Mouse (Mus musculus) C2C12 (cell line): ENCODE measurements around the gene Galnt17. TPM values are rescaled to one million over a fixed set of nuclear protein-coding genes. Genes with fewer than 3 reads are reported as not detected.

ENCODE experiments used
- H3K27me3 ChIP-seq: one replicate; pipeline ENCODE4 v1.6.1; 2011; ENCODE audit not compliant: control insufficient read depth, insufficient read depth, insufficient read length
- H3K36me3 ChIP-seq: one replicate; pipeline ENCODE4 v1.6.1; 2011; ENCODE audit not compliant: control insufficient read depth, insufficient read depth
- H3K4me3 ChIP-seq: one replicate; pipeline ENCODE4 v1.5.1; 2011; ENCODE audit warnings: mild to moderate bottlenecking, control low read depth; ENCODE audit not compliant: poor library complexity, insufficient read depth, severe bottlenecking
- H3K79me2 ChIP-seq: one replicate; pipeline ENCODE4 v1.6.1; 2011; ENCODE audit not compliant: control insufficient read depth, insufficient read depth
- H3K79me3 ChIP-seq: one replicate; pipeline ENCODE4 v1.6.1; 2011; ENCODE audit warnings: low read depth, control low read depth
- H3ac ChIP-seq: one replicate; pipeline ENCODE3; 2011; ENCODE audit warnings: low read depth; ENCODE audit not compliant: control insufficient read depth, insufficient read length
- CEBPB ChIP-seq: IDR thresholded peaks from one replicate; pipeline ENCODE4 v1.6.1; 2011; ENCODE audit warnings: low read depth, mild to moderate bottlenecking, control low read depth, moderate library complexity
- CTCF ChIP-seq: IDR thresholded peaks from one replicate; pipeline ENCODE4 v1.5.1; 2011; ENCODE audit not compliant: control insufficient read depth, insufficient read depth, insufficient read length
- FOSL1 ChIP-seq: IDR thresholded peaks from one replicate; pipeline ENCODE4 v1.8.0; 2011; ENCODE audit warnings: mild to moderate bottlenecking, low read length; ENCODE audit not compliant: poor library complexity, insufficient read depth, severe bottlenecking
- MAX ChIP-seq: IDR thresholded peaks from one replicate; pipeline ENCODE4 v1.6.1; 2011; ENCODE audit warnings: mild to moderate bottlenecking, control low read depth
- MYOD1 ChIP-seq: IDR thresholded peaks from one replicate; pipeline ENCODE4 v1.6.1; 2011; ENCODE audit warnings: low read depth; ENCODE audit not compliant: control insufficient read depth, insufficient read length
- MYOG ChIP-seq: IDR thresholded peaks from one replicate; pipeline ENCODE4 v1.6.1; 2011; ENCODE audit not compliant: control insufficient read depth, insufficient read length; ENCODE audit errors: extremely low read depth
- USF1 ChIP-seq: IDR thresholded peaks from one replicate; pipeline ENCODE4 v1.6.1; 2011; ENCODE audit warnings: low read depth, mild to moderate bottlenecking, control low read depth, moderate library complexity
- polyA plus RNA-seq: library from polyadenylated mRNA; unstranded; fragments of >200 nt; fragmentation: generic; extraction: Trizol; gene quantifications from one replicate; pipeline ENCODE4 v1.2.1, GENCODE M21; 2012; ENCODE audit warnings: missing spikeins

Gene Galnt17
- polyA plus RNA-seq, 1 experiment, result 0.04 TPM

DNA sequence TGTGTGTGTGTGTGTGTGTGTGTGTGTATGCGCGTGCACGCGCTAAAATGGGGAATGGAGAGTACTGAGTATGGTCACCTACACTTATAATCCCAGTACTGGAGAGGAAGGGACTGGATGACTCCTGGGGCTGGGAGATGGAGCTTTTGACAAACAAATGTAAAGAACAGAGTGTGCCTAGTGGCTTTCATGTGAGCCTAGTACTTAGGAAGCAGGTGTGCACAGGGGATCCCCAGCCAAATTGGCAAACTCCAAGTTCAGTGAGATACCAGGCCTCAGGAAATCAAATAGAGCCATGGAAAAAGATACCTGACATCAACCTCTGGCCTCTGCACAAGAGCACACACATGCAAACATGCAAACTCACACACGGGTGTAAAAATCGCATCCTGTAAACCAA, 61.7 kb downstream of the Galnt17 start:
- Histone ChIP-seq H3K4me3 (no peak overlapping the region), H3K79me2 (no peaks in the 10 kb centered on the region), H3K79me3 (no peaks in the 10 kb centered on the region), H3K36me3 (no peaks in the 10 kb centered on the region), H3K27me3 (no peaks in the 10 kb centered on the region), H3ac (no peak overlapping the region)
- TF ChIP-seq MYOG (no peak), FOSL1 (no peak), CEBPB (no peak), USF1 (no peak), MAX (no peak), MYOD1 (no peak), CTCF (no peak)

DNA sequence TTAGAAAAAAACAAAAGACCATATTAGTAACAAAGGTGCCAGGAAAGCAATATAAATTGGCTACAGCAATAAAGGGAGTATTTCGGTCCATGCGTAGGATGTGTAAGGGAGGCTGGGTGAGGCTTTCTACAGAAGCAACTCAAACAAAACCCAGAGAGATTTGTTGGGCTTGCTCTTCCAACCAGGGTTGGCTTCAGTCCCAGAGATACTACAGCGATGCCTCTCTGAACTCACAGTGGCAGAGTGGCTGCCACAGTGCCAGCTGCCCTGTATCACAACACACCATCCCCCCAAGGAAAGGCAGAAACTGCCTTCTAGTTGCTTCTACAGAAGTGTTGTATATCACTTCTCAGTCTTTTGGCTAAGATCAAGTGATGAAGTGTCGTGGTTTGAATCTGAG, 66.6 kb downstream of the Galnt17 start:
- H3K79me2 ChIP-seq, result no peaks in the 10 kb centered on the region
- no peak overlapping the region for H3ac ChIP-seq
- H3K36me3 ChIP-seq, result no peaks in the 10 kb centered on the region
- TF ChIP-seq FOSL1, result no peak
- no peak for TF ChIP-seq CTCF
- no peak for TF ChIP-seq MYOD1
- TF ChIP-seq MAX, result no peak
- TF ChIP-seq CEBPB, result no peak
- no peak for TF ChIP-seq MYOG
- TF ChIP-seq USF1, result no peak
- H3K4me3 ChIP-seq, result no peak overlapping the region
- no peaks in the 10 kb centered on the region for H3K79me3 ChIP-seq
- H3K27me3 ChIP-seq, result no peaks in the 10 kb centered on the region

DNA sequence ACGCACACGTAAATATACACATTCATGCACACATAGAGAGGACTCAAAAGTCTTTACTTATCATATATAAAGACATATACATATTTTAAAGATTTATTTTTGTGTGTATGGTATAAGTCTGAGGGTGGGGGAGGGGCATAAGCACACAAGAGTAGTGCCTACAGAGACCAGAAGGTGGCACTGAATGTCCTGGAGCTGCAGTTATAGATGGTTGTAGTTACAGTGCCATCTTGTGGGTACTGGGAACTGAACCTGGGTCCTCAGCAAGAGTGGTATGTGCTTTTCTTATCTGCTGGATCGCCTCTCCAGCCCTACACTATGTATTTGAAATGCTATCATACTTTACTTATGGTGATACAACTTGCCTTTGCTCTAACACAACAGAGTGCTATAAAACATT, 68.5 kb downstream of the Galnt17 start:
- no peaks in the 10 kb centered on the region for H3K79me2 ChIP-seq
- H3ac ChIP-seq, result no peak overlapping the region
- H3K4me3 ChIP-seq, result no peak overlapping the region
- no peaks in the 10 kb centered on the region for H3K36me3 ChIP-seq
- no peaks in the 10 kb centered on the region for H3K27me3 ChIP-seq
- TF ChIP-seq MYOG (no peak), CEBPB (no peak), MAX (no peak), MYOD1 (no peak), CTCF (no peak), FOSL1 (no peak), USF1 (no peak)
- H3K79me3 ChIP-seq, result no peaks in the 10 kb centered on the region

DNA sequence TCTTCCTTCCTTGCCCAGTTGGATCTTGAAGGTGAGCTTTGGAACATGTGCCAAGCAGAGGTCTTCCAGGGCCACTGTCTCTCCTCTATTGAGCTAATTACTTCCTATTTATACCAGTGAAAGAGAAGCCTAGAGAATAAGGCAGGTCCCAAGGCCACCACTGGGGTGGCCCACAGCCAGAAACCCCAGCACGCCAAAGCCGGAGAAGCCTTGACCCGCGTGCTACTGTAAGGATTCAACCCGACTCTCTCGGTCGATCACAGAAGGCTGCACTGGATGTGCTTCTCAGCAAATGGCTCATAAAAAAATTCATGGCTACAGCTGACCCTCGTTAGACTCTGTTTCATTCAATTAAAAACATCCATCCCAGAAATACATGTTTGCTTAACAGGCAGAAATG, 71.4 kb downstream of the Galnt17 start:
- Histone ChIP-seq H3K36me3 (no peaks in the 10 kb centered on the region), H3K4me3 (no peak overlapping the region), H3ac (no peak overlapping the region), H3K79me3 (no peaks in the 10 kb centered on the region), H3K79me2 (no peaks in the 10 kb centered on the region), H3K27me3 (no peaks in the 10 kb centered on the region)
- TF ChIP-seq MYOD1 (no peak), CEBPB (no peak), CTCF (no peak), MYOG (no peak), USF1 (no peak), MAX (no peak), FOSL1 (no peak)

DNA sequence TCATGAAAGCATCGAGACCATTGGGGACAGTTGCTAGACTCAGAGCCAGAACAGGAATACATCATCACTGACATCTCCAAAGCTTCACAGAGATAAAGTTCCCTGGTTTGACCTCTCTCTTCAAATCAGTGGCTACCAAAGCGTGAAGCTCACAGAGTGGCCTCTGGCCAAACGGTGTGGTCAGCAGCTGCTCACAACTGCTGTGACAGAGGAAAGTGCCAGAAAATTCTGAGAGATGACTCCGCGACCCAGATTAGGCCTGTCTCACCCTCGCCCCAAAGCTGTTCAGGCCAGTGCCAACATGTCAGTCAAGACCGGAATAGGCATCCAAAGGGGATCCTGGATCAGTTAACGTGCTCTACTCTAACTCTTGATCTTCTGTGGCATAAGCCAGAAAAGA, 74.5 kb downstream of the Galnt17 start:
- H3K79me2 ChIP-seq, result no peaks in the 10 kb centered on the region
- no peaks in the 10 kb centered on the region for H3K27me3 ChIP-seq
- H3K4me3 ChIP-seq, result no peak overlapping the region
- no peak for TF ChIP-seq CTCF
- TF ChIP-seq USF1, result no peak
- no peaks in the 10 kb centered on the region for H3K79me3 ChIP-seq
- H3K36me3 ChIP-seq, result no peaks in the 10 kb centered on the region
- H3ac ChIP-seq, result no peak overlapping the region

DNA sequence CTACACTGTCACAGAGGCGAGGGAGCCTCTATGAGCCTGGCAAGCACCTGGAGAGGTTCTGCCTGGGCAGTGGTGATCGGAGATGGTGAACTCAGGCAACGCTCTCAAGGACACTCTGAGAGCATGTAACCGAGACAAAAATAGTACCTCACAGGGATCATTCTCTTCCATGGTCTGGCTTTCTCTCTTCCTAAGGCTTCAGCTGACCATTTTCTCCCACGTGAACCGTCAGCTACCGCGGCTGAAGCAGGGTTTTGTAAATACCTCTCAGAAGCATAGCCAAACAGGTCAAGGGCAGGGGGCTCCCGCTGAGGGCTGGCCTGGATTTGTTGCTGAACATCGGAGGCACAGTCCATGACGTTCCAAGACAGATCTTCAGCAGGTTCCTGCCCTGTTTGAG, 77.2 kb downstream of the Galnt17 start:
- no peaks in the 10 kb centered on the region for H3K79me2 ChIP-seq
- H3ac ChIP-seq, result no peak overlapping the region
- H3K4me3 ChIP-seq, result no peak overlapping the region
- no peaks in the 10 kb centered on the region for H3K27me3 ChIP-seq
- no peaks in the 10 kb centered on the region for H3K36me3 ChIP-seq
- no peak for TF ChIP-seq CTCF
- no peak for TF ChIP-seq USF1
- no peak for TF ChIP-seq FOSL1
- TF ChIP-seq MYOG, result no peak
- H3K79me3 ChIP-seq, result no peaks in the 10 kb centered on the region
